Mouse (Mus musculus): ENCODE measurements around the gene Gm10282. TPM values are rescaled to one million over a fixed set of nuclear protein-coding genes. Genes with fewer than 3 reads are reported as not detected.
A peak's percentile ranks its signal among the peaks of the same experiment; 100 is the strongest.

Gene Gm10282
- polyA plus RNA-seq, 1 experiment from 2014 or later = 18.2 TPM

DNA sequence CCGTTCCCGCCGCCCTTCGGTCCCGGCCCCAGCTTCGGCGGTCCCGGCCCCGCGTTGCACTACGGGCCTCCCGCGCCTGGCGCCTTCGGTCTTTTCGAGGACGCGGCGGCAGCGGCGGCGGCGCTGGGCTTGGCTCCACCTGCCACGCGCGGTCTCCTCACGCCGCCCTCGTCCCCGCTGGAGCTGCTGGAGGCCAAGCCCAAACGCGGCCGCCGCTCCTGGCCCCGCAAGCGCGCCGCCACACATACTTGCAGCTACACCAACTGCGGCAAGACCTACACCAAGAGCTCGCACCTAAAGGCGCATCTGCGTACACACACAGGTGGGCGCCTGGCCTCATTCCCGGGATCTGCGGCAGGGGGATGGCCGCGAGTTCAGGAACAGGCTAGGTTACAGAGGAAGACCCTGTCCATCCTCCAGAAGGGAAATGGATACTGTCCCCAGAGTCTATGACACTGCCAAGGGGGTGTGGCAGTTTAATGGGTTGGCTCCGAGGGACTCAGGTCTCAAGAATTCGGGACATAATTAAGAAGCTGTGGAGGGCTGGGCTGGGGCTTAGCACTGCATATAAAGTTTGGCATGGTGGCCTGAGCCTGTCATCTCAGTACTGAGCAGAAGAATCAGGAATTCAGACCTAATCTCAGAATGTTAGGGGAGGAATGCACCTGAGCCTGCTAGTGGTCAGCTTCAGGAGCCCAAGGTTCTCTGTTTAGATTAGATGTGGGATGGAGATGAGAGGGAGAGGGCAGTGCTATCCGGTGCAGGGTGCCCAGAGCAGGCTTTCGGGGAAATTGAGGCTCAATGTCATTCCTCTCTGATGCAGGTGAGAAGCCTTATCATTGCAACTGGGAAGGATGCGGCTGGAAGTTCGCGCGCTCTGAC lies 15.1 kb upstream of the Gm10282 start:
- Histone ChIP-seq H3K9me3 (ENCODE audit: control insufficient read depth, low read length) (no peaks in the 10 kb centered on the region), H3K27ac (replicated peaks; ENCODE audit: low read depth, low read length) (no peak overlapping the region), H3K9ac (replicated peaks; ENCODE audit: low read length) (peak overlapping the region; percentile 51; the same call in 1 of the 2 replicates), H3K27me3 (ENCODE audit: control insufficient read depth, insufficient read depth, low read length) (peaks cover 27% of the 10 kb centered on the region), H3K36me3 (ENCODE audit: control insufficient read depth, insufficient read depth, low read length) (no peaks in the 10 kb centered on the region), H3K4me2 (ENCODE audit: low read length) (peak overlapping the region; percentile 77), H3K4me3 (replicated peaks; ENCODE audit: low read depth, low read length) (peak overlapping the region; percentile 50), H3K4me1 (ENCODE audit: control insufficient read depth, insufficient read depth, low read length) (peaks cover 11% of the 10 kb centered on the region; the same call in 1 of the 2 replicates)
- ATAC-seq (ENCODE audit: low FRiP score, low TSS enrichment) (no peak), DNase-seq (peak; percentile 55)
- WGBS = 7% methylated on average over 55 of the region's 55 CpGs

DNA sequence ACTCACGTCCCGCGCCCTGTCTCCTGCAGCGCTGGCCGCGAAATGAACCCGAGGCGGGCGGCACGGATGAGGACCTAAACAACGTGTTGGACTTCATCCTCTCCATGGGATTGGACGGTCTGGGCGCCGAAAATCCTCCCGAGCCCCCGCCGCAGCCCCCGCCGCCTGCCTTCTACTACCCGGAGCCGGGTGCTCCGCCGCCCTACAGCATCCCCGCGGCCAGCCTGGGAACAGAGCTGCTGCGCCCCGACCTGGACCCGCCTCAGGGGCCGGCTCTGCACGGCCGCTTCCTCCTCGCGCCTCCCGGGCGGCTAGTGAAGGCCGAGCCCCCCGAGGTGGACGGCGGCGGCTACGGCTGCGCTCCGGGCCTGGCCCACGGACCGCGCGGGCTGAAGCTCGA lies 14.3 kb upstream of the Gm10282 start:
- Histone ChIP-seq H3K4me1 (ENCODE audit: control insufficient read depth, insufficient read depth, low read length) (peaks cover 11% of the 10 kb centered on the region; the same call in 1 of the 2 replicates), H3K27ac (replicated peaks; ENCODE audit: low read depth, low read length) (no peak overlapping the region), H3K9ac (replicated peaks; ENCODE audit: low read length) (peak overlapping the region; percentile 51; the same call in 1 of the 2 replicates), H3K4me3 (replicated peaks; ENCODE audit: low read depth, low read length) (peak overlapping the region; percentile 50), H3K27me3 (ENCODE audit: control insufficient read depth, insufficient read depth, low read length) (peaks cover 27% of the 10 kb centered on the region), H3K9me3 (ENCODE audit: control insufficient read depth, low read length) (no peaks in the 10 kb centered on the region), H3K4me2 (ENCODE audit: low read length) (peak overlapping the region; percentile 77), H3K36me3 (ENCODE audit: control insufficient read depth, insufficient read depth, low read length) (no peaks in the 10 kb centered on the region)
- ATAC-seq (ENCODE audit: low FRiP score, low TSS enrichment) (peak; percentile 1; the same call in 1 of the 2 replicates), DNase-seq (peak; percentile 36)
- under 1% methylated on average over 48 of the region's 48 CpGs for WGBS

DNA sequence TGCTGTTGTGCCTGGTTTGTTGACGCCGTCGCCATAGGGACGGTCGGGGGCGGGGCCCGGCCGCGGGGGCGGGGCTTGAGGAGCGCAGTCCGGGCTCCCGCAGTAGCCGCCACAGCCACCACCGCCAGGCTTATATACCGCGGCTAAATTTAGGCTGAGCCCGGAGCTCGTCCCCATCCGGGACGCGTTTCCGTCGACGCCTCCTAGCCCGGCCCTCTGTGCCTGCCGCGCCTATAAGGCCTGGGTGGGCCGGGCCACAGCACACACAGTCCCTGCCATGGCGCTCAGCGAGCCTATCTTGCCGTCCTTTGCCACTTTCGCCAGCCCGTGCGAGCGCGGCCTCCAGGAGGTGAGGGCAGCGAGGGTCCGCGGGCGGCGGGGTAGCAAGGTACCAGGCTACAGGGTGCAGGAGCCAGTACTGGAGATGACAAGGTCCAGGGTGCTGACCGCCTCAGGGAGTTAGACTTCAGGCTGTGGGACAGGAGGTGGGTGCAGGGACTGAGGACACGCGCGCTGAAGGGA lies 13.8 kb upstream of the Gm10282 start, which contains the start of gene Klf2:
Klf2 (plus strand) TSS at position 233 of the 522 bp plus-strand sequence.
- H3K27me3 ChIP-seq (ENCODE audit: control insufficient read depth, insufficient read depth, low read length) = peaks cover 27% of the 10 kb centered on the region

DNA sequence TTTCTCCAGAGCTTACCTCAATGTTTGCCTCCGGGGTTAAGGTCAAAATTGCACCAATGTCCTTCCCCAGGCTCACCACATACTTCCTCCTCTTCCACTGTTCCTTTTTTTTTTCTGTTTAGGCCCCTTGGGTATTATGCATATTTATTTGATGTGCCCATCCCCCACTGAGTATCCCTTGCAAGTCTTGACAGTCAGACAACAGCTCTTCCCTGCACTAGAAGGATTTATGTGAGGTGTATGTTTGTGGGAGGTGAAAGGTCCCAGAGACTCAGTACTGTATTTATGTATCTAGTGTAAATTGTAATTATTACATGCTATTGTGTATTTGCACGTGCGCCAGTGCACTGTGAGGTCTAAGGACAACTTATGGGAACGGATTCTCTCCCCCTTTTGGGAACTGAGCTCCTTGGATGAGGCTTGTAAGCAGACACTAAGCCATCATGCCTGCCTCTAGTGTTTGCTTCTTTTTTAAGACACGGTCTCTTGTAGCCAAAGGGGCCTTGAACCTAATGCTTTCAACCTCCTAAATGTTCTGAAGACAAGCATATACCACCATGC lies 12.8 kb upstream of the Gm10282 start:
- no peak overlapping the region for H3K27ac ChIP-seq (replicated peaks; ENCODE audit: low read depth, low read length)
- no peaks in the 10 kb centered on the region for H3K9me3 ChIP-seq (ENCODE audit: control insufficient read depth, low read length)
- no peaks in the 10 kb centered on the region for H3K36me3 ChIP-seq (ENCODE audit: control insufficient read depth, insufficient read depth, low read length)
- 43% methylated on average over 5 of the region's 5 CpGs for WGBS
- H3K4me1 ChIP-seq (ENCODE audit: control insufficient read depth, insufficient read depth, low read length) = peaks cover 11% of the 10 kb centered on the region; the same call in 1 of the 2 replicates
- H3K4me3 ChIP-seq (replicated peaks; ENCODE audit: low read depth, low read length) = no peak overlapping the region
- ATAC-seq (ENCODE audit: low FRiP score, low TSS enrichment) (no peak), DNase-seq (peak; percentile 18)
- no peak overlapping the region for H3K9ac ChIP-seq (replicated peaks; ENCODE audit: low read length)
- peaks cover 27% of the 10 kb centered on the region for H3K27me3 ChIP-seq (ENCODE audit: control insufficient read depth, insufficient read depth, low read length)
- H3K4me2 ChIP-seq (ENCODE audit: low read length) = no peak overlapping the region

More for the DNA sequence above, 13.8 kb upstream of the Gm10282 start, which contains the start of gene Klf2:
- Histone ChIP-seq H3K36me3 (ENCODE audit: control insufficient read depth, insufficient read depth, low read length) (no peaks in the 10 kb centered on the region), H3K4me2 (ENCODE audit: low read length) (peak within 1 kb of the TSS; percentile 77), H3K9me3 (ENCODE audit: control insufficient read depth, low read length) (no peaks in the 10 kb centered on the region), H3K9ac (replicated peaks; ENCODE audit: low read length) (peak within 1 kb of the TSS; percentile 51), H3K27ac (replicated peaks; ENCODE audit: low read depth, low read length) (no peak within 1 kb of the TSS), H3K4me1 (ENCODE audit: control insufficient read depth, insufficient read depth, low read length) (peaks cover 11% of the 10 kb centered on the region; the same call in 1 of the 2 replicates), H3K4me3 (replicated peaks; ENCODE audit: low read depth, low read length) (peak within 1 kb of the TSS; percentile 50)
- DNase-seq (peak; percentile 87), ATAC-seq (ENCODE audit: low FRiP score, low TSS enrichment) (peak; percentile 92)
- WGBS = under 1% methylated on average over 46 of the region's 46 CpGs

DNA sequence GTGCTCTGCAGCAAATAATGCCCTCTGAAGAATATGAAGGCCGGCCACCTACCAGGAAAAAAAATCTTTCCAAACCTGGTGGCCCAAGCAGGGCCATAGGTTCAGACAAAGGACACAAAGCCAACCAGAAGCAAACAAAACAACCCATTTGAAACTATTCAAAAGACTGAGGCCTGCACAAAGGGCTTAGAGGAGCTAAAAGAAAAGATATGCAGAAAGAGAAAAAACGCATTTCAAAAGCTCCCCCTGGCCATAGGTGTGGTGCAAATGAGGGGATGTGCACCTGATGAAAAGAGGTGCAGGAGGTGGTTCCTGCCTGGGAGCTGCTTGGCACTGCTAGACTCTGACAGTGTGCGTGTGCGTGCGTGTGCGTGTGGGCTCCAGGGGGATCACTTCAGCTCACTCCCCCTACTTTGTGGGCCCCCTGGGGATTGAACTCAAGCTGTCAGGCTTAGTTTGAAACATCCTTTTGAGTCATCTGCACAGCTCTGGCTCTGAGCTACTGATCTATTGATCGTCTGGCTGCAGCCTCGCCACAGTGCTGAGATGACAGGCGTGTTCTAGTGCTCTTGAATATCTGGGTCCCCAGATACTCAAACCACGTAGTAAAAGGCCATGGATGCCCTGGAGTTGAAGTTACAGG lies 11.1 kb upstream of the Gm10282 start:
- 19% methylated on average over 10 of the region's 10 CpGs for WGBS
- no peaks in the 10 kb centered on the region for H3K9me3 ChIP-seq (ENCODE audit: control insufficient read depth, low read length)
- no peak for ATAC-seq (ENCODE audit: low FRiP score, low TSS enrichment)
- H3K9ac ChIP-seq (replicated peaks; ENCODE audit: low read length) = no peak overlapping the region
- peaks cover 24% of the 10 kb centered on the region for H3K27me3 ChIP-seq (ENCODE audit: control insufficient read depth, insufficient read depth, low read length)
- peaks cover 11% of the 10 kb centered on the region; the same call in 1 of the 2 replicates for H3K4me1 ChIP-seq (ENCODE audit: control insufficient read depth, insufficient read depth, low read length)
- H3K4me2 ChIP-seq (ENCODE audit: low read length) = no peak overlapping the region
- peak; percentile 28 for DNase-seq
- H3K36me3 ChIP-seq (ENCODE audit: control insufficient read depth, insufficient read depth, low read length) = no peaks in the 10 kb centered on the region
- H3K27ac ChIP-seq (replicated peaks; ENCODE audit: low read depth, low read length) = no peak overlapping the region
- no peak overlapping the region for H3K4me3 ChIP-seq (replicated peaks; ENCODE audit: low read depth, low read length)

DNA sequence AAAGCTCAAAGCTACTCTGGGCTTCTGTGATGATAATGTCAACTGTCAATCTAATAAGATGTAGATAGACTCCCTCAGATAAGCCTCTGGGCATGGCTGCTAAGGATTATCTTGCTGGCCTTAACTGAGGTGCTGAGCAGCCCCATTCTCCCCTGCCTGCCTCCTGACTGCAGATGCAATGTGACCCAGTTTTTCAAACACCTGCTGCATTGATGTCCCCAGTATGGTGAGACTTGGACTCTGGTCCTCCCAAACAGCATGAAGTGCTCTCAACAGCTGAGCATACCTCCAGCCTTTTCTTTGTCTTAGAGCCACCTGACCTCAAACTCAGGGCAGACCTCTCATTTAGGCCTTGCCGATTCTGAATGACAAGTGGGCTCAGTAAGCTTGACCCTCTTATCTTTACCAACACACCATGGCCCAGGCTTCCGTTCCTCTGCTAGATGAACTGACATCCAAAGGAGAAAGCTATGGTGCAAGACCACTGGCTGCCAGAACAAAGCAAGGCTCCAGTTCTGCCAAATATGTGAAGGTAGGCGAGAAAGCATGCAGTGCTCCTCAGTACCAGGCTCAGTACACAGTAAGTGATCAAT lies 8.0 kb upstream of the Gm10282 start:
- no peaks in the 10 kb centered on the region for H3K4me1 ChIP-seq (ENCODE audit: control insufficient read depth, insufficient read depth, low read length)
- H3K27ac ChIP-seq (replicated peaks; ENCODE audit: low read depth, low read length) = no peak overlapping the region
- no peak overlapping the region for H3K4me3 ChIP-seq (replicated peaks; ENCODE audit: low read depth, low read length)
- DNase-seq (no peak), ATAC-seq (ENCODE audit: low FRiP score, low TSS enrichment) (no peak)
- H3K27me3 ChIP-seq (ENCODE audit: control insufficient read depth, insufficient read depth, low read length) = no peaks in the 10 kb centered on the region
- H3K9me3 ChIP-seq (ENCODE audit: control insufficient read depth, low read length) = no peaks in the 10 kb centered on the region
- no peak overlapping the region for H3K4me2 ChIP-seq (ENCODE audit: low read length)
- 80% methylated on average over 3 of the region's 3 CpGs for WGBS
- no peaks in the 10 kb centered on the region for H3K36me3 ChIP-seq (ENCODE audit: control insufficient read depth, insufficient read depth, low read length)
- no peak overlapping the region for H3K9ac ChIP-seq (replicated peaks; ENCODE audit: low read length)

DNA sequence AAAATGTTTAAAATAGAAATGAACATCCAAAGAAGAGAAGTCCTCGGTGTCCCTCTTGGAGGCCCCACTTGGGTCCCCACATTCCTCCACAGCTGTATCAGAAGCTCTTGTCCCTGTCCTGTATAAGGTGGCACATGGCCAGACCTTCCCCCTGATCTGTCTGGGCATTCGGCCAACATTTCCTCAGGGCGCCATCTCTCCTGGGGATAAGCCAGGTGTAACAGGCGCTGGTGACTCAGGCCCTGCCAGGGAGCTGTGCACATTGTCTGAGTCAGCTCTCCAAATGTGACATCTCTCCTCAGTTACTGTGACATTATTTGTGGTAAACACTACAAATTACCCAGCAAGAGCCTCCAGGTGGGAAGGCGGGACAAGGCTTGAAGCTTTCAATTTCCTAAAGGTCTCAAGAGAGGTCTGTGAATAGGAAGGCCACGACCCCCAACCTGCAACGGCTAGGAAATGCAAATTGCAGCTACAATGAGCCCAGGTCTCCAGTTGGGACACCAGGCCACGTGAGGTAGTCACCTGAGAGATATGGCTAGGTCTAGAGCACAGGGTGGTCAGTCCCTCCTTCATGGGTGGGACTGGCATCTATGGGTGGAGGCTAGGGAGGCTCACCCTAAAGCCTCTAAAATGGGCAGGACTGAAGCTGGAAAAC lies 5.9 kb upstream of the Gm10282 start:
- 56% methylated on average over 8 of the region's 8 CpGs for WGBS
- no peaks in the 10 kb centered on the region for H3K9me3 ChIP-seq (ENCODE audit: control insufficient read depth, low read length)
- peak; percentile 49 for DNase-seq
- no peak overlapping the region for H3K4me3 ChIP-seq (replicated peaks; ENCODE audit: low read depth, low read length)
- no peak overlapping the region for H3K4me2 ChIP-seq (ENCODE audit: low read length)
- no peak for ATAC-seq (ENCODE audit: low FRiP score, low TSS enrichment)
- H3K27ac ChIP-seq (replicated peaks; ENCODE audit: low read depth, low read length) = no peak overlapping the region
- H3K9ac ChIP-seq (replicated peaks; ENCODE audit: low read length) = no peak overlapping the region
- H3K27me3 ChIP-seq (ENCODE audit: control insufficient read depth, insufficient read depth, low read length) = no peaks in the 10 kb centered on the region
- no peaks in the 10 kb centered on the region for H3K36me3 ChIP-seq (ENCODE audit: control insufficient read depth, insufficient read depth, low read length)
- no peaks in the 10 kb centered on the region for H3K4me1 ChIP-seq (ENCODE audit: control insufficient read depth, insufficient read depth, low read length)

DNA sequence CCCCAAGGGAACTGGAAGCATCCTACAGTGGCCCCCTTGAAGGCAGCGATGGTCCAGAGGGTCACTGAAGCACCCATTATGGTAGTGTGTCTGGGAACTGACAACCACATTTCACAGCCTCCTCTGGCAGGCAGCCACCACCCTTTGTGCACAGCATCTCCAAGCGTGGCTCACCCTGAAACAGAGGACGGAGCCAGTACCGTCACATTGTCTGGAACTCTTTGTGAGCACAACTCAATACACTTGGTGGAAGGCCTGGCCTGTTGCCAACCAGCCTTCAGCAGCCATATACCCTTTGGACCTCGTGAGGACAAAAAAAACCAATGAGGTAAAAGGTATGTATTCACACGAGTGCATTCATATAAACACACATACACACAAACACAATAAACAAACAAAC lies 3.2 kb upstream of the Gm10282 start:
- peak; percentile 40; the same call in 1 of the 2 replicates for ATAC-seq (ENCODE audit: low FRiP score, low TSS enrichment)
- Histone ChIP-seq H3K4me3 (replicated peaks; ENCODE audit: low read depth, low read length) (no peak overlapping the region), H3K27me3 (ENCODE audit: control insufficient read depth, insufficient read depth, low read length) (no peaks in the 10 kb centered on the region), H3K4me2 (ENCODE audit: low read length) (no peak overlapping the region), H3K9ac (replicated peaks; ENCODE audit: low read length) (no peak overlapping the region), H3K4me1 (ENCODE audit: control insufficient read depth, insufficient read depth, low read length) (no peaks in the 10 kb centered on the region), H3K9me3 (ENCODE audit: control insufficient read depth, low read length) (no peaks in the 10 kb centered on the region), H3K27ac (replicated peaks; ENCODE audit: low read depth, low read length) (no peak overlapping the region), H3K36me3 (ENCODE audit: control insufficient read depth, insufficient read depth, low read length) (no peaks in the 10 kb centered on the region)
- 44% methylated on average over 6 of the region's 6 CpGs for WGBS
- peak; percentile 40 for DNase-seq

Data from midbrain, embryonic 14.5 days (tissue).